Comparison of ENCODE assay signal across 8 mouse cellular contexts in the genomic region with DNA sequence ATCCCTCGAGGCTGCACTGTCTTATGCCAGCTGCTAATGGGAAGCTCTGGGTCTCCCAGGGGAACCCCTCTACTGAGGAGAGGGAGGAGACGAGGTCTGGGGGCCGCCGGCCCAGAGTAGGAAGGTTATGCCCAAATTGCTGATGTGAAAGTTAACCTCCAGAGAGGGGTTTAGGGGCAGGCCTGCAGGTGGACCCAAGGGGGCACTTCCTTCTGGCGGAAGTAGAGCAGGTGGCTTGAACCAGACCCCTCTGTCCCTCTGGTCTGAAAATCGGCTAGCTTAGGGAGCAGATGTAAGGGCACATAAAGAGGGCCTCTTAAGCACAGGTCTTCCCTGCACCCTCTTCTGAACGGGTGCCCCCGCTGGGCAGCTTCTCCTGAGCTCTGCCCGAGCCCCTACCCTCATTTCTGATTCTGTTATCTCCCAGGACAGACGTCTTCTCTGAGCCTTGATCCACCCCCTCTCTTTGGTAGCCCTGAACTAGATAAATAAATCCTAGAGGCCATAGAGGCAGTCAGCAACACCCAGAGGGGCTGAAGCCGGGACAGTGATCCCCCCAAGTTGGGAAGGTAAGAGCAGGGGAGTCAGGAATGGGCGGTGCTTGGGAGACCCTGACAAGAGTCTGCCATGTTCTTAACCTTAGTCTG. TPM values are rescaled to one million over a fixed set of nuclear protein-coding genes. Genes with fewer than 3 reads are reported as not detected.
DNase-seq lines count a peak whose midpoint lies in the region; ATAC-seq and TF ChIP-seq lines count a peak whose summit lies in the region.

No protein-coding gene starts in this region.

- H3K27ac ChIP-seq in lung, postnatal 0 days (ENCODE audit: low read length), result peak overlapping the region; percentile 93
- peak overlapping the region; percentile 71; the same call in 1 of the 2 replicates for H3K27ac ChIP-seq in limb, embryonic 14.5 days (replicated peaks; ENCODE audit: low read depth, low read length)

- TF ChIP-seq POLR2A in limb, embryonic 14.5 days (IDR thresholded peaks at IDR 0.05; ENCODE audit: borderline replicate concordance, extremely low read depth, insufficient read depth, insufficient read length), result no peak

- TF ChIP-seq EP300 in lung, postnatal 0 days (IDR thresholded peaks at IDR 0.05), result no peak

- H3K36me3 ChIP-seq in lung, postnatal 0 days (ENCODE audit: insufficient read depth, low read length), result no peaks in the 10 kb centered on the region
- H3K36me3 ChIP-seq in limb, embryonic 14.5 days (ENCODE audit: control insufficient read depth, insufficient read depth, low read length), result peaks cover 5% of the 10 kb centered on the region; the same call in 1 of the 2 replicates

- 45% methylated on average over 12 of the region's 12 CpGs for WGBS in lung, postnatal 0 days
- 52% methylated on average over 12 of the region's 12 CpGs for WGBS in limb, embryonic 14.5 days

- peaks cover 72% of the 10 kb centered on the region for H3K4me1 ChIP-seq in lung, postnatal 0 days (ENCODE audit: insufficient read depth, low read depth, low read length)
- peaks cover 76% of the 10 kb centered on the region for H3K4me1 ChIP-seq in limb, embryonic 14.5 days (ENCODE audit: control insufficient read depth, insufficient read depth, low read length)

- peak; percentile 21 for DNase-seq in cerebellum, adult 9-11 months
- DNase-seq in lung, postnatal 0 days (ENCODE audit: low spot score), result no peak
- DNase-seq in lung, postnatal 10 days, result no peak
- no peak for DNase-seq in limb, embryonic 14.5 days (ENCODE audit: low spot score)
- peak; percentile 71 to 74 for DNase-seq in spleen, postnatal 36 days (ENCODE audit: low spot score in 2 of 2)
- no peak for DNase-seq in embryo, embryonic 11 days

- 0 out of 2 replicates have a peak overlapping the region, but pooled peaks have one; percentile 31 for H3K4me3 ChIP-seq in lung, postnatal 0 days (ENCODE audit: low read depth, low read length)
- H3K4me3 ChIP-seq in limb, embryonic 14.5 days (replicated peaks; ENCODE audit: low read length), result 0 out of 2 replicates have a peak overlapping the region, but pooled peaks have one; percentile 27

- peak overlapping the region; percentile 44 for H3K9ac ChIP-seq in lung, postnatal 0 days (replicated peaks; ENCODE audit: low read depth)
- H3K9ac ChIP-seq in limb, embryonic 14.5 days (ENCODE audit: low read depth, low read length, severe bottlenecking), result peak overlapping the region; percentile 32

- H3K9me3 ChIP-seq in lung, postnatal 0 days (ENCODE audit: low read length), result no peaks in the 10 kb centered on the region
- no peaks in the 10 kb centered on the region for H3K9me3 ChIP-seq in limb, embryonic 14.5 days (ENCODE audit: control insufficient read depth, low read length)

- ATAC-seq in cerebellum, adult (ENCODE audit: insufficient number of reproducible peaks, low FRiP score, low TSS enrichment), result no peak
- ATAC-seq in lung, postnatal 0 days, result no peak
- ATAC-seq in limb, embryonic 14.5 days (ENCODE audit: low FRiP score, low read depth), result no peak
- ATAC-seq in megakaryocyte progenitor cell, adult 5-6 weeks (replicated peaks; ENCODE audit: poor library complexity), result no peak

- H3K4me2 ChIP-seq in lung, postnatal 0 days (replicated peaks; ENCODE audit: low read depth, low read length), result peak overlapping the region; percentile 70
- peak overlapping the region; percentile 54 for H3K4me2 ChIP-seq in limb, embryonic 14.5 days (replicated peaks; ENCODE audit: low read depth, low read length, severe bottlenecking)

- TF ChIP-seq CTCF in lung, postnatal 0 days (IDR thresholded peaks at IDR 0.05), result no peak

- no peaks in the 10 kb centered on the region for H3K27me3 ChIP-seq in lung, postnatal 0 days (replicated peaks; ENCODE audit: insufficient read depth, low read length)
- H3K27me3 ChIP-seq in limb, embryonic 14.5 days (ENCODE audit: control insufficient read depth, insufficient read depth, low read length), result no peaks in the 10 kb centered on the region

RNA-seq across cellular contexts. Expression of a gene that starts 18.2 kb away (rescaled TPM):
- 43.2 and 52.1 TPM in 2 replicates for polyA plus RNA-seq in lung, postnatal 0 days (2015; fragmentation: Nextera tagmentation; extraction: Ambion mirVana)
- 79.3 and 113 TPM in 2 replicates for polyA plus RNA-seq in limb, embryonic 14.5 days (2012; rRNA removed)
- polyA plus RNA-seq in limb, embryonic 14.5 days (2014; fragmentation: Nextera tagmentation; extraction: Ambion mirVana), result 36.5 and 39.5 TPM in 2 replicates
- 22.1 and 29.2 TPM in 2 replicates for total RNA-seq in megakaryocyte progenitor cell, adult 5-6 weeks (2015)
- 12.6 and 14.0 TPM in 2 replicates for total RNA-seq in megakaryocyte progenitor cell, adult 5-6 weeks (2017)

RNA-seq across cellular contexts. Expression of a gene that starts 47.7 kb away (rescaled TPM):
- polyA plus RNA-seq in lung, postnatal 0 days (2015; fragmentation: Nextera tagmentation; extraction: Ambion mirVana), result 69.5 and 75.7 TPM in 2 replicates
- polyA plus RNA-seq in limb, embryonic 14.5 days (2012; rRNA removed), result 23.4 and 29.1 TPM in 2 replicates
- 46.2 and 47.3 TPM in 2 replicates for polyA plus RNA-seq in limb, embryonic 14.5 days (2014; fragmentation: Nextera tagmentation; extraction: Ambion mirVana)
- 83.0 and 94.4 TPM in 2 replicates for total RNA-seq in megakaryocyte progenitor cell, adult 5-6 weeks (2015)
- total RNA-seq in megakaryocyte progenitor cell, adult 5-6 weeks (2017), result 62.7 and 70.0 TPM in 2 replicates

RNA-seq across cellular contexts. Expression of a gene that starts 58.3 kb away (rescaled TPM):
- polyA plus RNA-seq in lung, postnatal 0 days (2015; fragmentation: Nextera tagmentation; extraction: Ambion mirVana), result 18.7 and 25.5 TPM in 2 replicates
- 21.7 and 30.9 TPM in 2 replicates for polyA plus RNA-seq in limb, embryonic 14.5 days (2012; rRNA removed)
- polyA plus RNA-seq in limb, embryonic 14.5 days (2014; fragmentation: Nextera tagmentation; extraction: Ambion mirVana), result 8.0 and 8.4 TPM in 2 replicates
- total RNA-seq in megakaryocyte progenitor cell, adult 5-6 weeks (2015), result 4.0 and 4.5 TPM in 2 replicates
- 11.7 and 12.0 TPM in 2 replicates for total RNA-seq in megakaryocyte progenitor cell, adult 5-6 weeks (2017)

Comparison
In these comparisons a context has a peak if more than half of its experiments do, and no peak if none do; other contexts are left out.
1. DNase-seq: peak in cerebellum, adult 9-11 months (single experiment) and spleen, postnatal 36 days (2 of 2); none in lung, postnatal 0 days (single experiment), lung, postnatal 10 days (single experiment), limb, embryonic 14.5 days (single experiment) and embryo, embryonic 11 days (single experiment).